Comparison of ENCODE assay signal across 9 mouse cellular contexts in the genomic region with DNA sequence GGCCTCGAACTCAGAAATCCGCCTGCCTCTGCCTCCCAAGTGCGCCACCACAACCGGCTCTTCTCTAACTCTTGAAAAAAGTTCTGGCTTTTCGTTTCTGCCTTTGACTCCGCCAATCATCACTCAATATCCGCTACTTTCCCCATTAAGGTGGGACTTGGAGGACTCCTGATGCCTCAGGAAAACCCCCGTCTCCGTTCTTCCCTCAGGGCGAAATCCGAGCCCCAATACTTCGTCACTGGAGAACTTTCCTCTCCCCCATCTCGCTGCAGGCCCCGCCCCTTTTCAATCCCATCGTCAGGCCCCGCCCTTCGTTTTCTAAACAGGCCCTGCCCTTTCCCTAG. TPM values are rescaled to one million over a fixed set of nuclear protein-coding genes. Genes with fewer than 3 reads are reported as not detected.
DNase-seq lines count a peak whose midpoint lies in the region; ATAC-seq and TF ChIP-seq lines count a peak whose summit lies in the region.
"Had no signal": no experiment of that assay in that cellular context is flagged by ENCODE, and none has a peak within 500 bp of the region (broad histone marks: within the 10 kb centered on the region; RNA-seq: fewer than 3 reads in every experiment).

No protein-coding gene starts in this region.

- H3K9me3 ChIP-seq in heart, embryonic 10.5 days, result no peaks in the 10 kb centered on the region
- H3K9me3 ChIP-seq in liver, embryonic 11.5 days (ENCODE audit: control insufficient read depth, low read length), result no peaks in the 10 kb centered on the region
- no peaks in the 10 kb centered on the region for H3K9me3 ChIP-seq in stomach, postnatal 0 days (ENCODE audit: control insufficient read depth, low read length)

- H3K36me3 ChIP-seq in heart, embryonic 10.5 days, result peaks cover 17% of the 10 kb centered on the region
- H3K36me3 ChIP-seq in thymus, adult 2 months (ENCODE audit: control insufficient read depth, insufficient read depth, low read length), result peaks cover 3% of the 10 kb centered on the region; the same call in 1 of the 2 replicates
- no peaks in the 10 kb centered on the region; the same call in 1 of the 2 replicates for H3K36me3 ChIP-seq in liver, embryonic 11.5 days (ENCODE audit: control insufficient read depth, insufficient read depth, low read length)
- peaks cover 4% of the 10 kb centered on the region; the same call in 1 of the 2 replicates for H3K36me3 ChIP-seq in stomach, postnatal 0 days (ENCODE audit: control insufficient read depth, insufficient read depth, low read length)

- H3K9ac ChIP-seq in liver, embryonic 11.5 days (ENCODE audit: low read depth, low read length), result no peak overlapping the region
- H3K9ac ChIP-seq in stomach, postnatal 0 days (ENCODE audit: low read length), result no peak overlapping the region; the same call in 1 of the 2 replicates

- no peaks in the 10 kb centered on the region for H3K27me3 ChIP-seq in heart, embryonic 10.5 days (ENCODE audit: insufficient read depth, poor library complexity, severe bottlenecking)
- H3K27me3 ChIP-seq in thymus, adult 2 months (ENCODE audit: control insufficient read depth, insufficient read depth, low read length), result no peaks in the 10 kb centered on the region
- no peaks in the 10 kb centered on the region; the same call in 1 of the 2 replicates for H3K27me3 ChIP-seq in liver, embryonic 11.5 days (replicated peaks; ENCODE audit: control insufficient read depth, insufficient read depth, low read length)
- H3K27me3 ChIP-seq in stomach, postnatal 0 days (ENCODE audit: control insufficient read depth, insufficient read depth, low read length), result no peaks in the 10 kb centered on the region

- H3K4me3 ChIP-seq in heart, embryonic 10.5 days, result peak overlapping the region; percentile 76
- peak overlapping the region; percentile 69 for H3K4me3 ChIP-seq in thymus, adult 2 months (ENCODE audit: control insufficient read depth, insufficient read depth, low read length)
- peak overlapping the region; percentile 79 for H3K4me3 ChIP-seq in liver, embryonic 11.5 days (ENCODE audit: low read depth, low read length)
- peak overlapping the region; percentile 87 for H3K4me3 ChIP-seq in stomach, postnatal 0 days (ENCODE audit: low read depth, low read length)

- peak overlapping the region; percentile 59 for H3K27ac ChIP-seq in heart, embryonic 10.5 days
- H3K27ac ChIP-seq in thymus, adult 2 months (ENCODE audit: control insufficient read depth, insufficient read depth, low read length), result peak overlapping the region; percentile 14; the same call in 1 of the 2 replicates
- peak overlapping the region; percentile 21; the same call in 1 of the 2 replicates for H3K27ac ChIP-seq in liver, embryonic 11.5 days (ENCODE audit: low read depth, low read length)
- peak overlapping the region; percentile 45 for H3K27ac ChIP-seq in stomach, postnatal 0 days (replicated peaks)

- TF ChIP-seq CTCF in thymus, adult 2 months (IDR thresholded peaks at IDR 0.05; ENCODE audit: borderline replicate concordance, control insufficient read depth, extremely low read depth, insufficient read depth, low read length, poor library complexity), result no peak
- no peak for TF ChIP-seq CTCF in stomach, postnatal 0 days (IDR thresholded peaks at IDR 0.05; ENCODE audit: low read depth)

- no peak for ATAC-seq in liver, embryonic 11.5 days (replicated peaks; ENCODE audit: low FRiP score)
- no peak for ATAC-seq in stomach, postnatal 0 days (ENCODE audit: low FRiP score, low TSS enrichment)

- TF ChIP-seq EP300 in stomach, postnatal 0 days (optimal IDR thresholded peaks at IDR 0.05), result no peak

- DNase-seq in heart, embryonic 10.5 days (ENCODE audit: low spot score), result no peak
- DNase-seq in heart, adult 8-10 months (ENCODE audit: low spot score), result no peak
- DNase-seq in thymus, adult 2 months, result no peak
- DNase-seq in thymus, adult 18-20 months, result no peak
- DNase-seq in liver, embryonic 11.5 days (ENCODE audit: low spot score), result no peak
- no peak for DNase-seq in stomach, postnatal 0 days (ENCODE audit: low spot score)
- DNase-seq in right cerebral cortex, postnatal 25 days, result no peak
- no peak for DNase-seq in cerebellum, adult 8-10 months

- H3K4me1 ChIP-seq in heart, embryonic 10.5 days, result no peaks in the 10 kb centered on the region
- peaks cover 13% of the 10 kb centered on the region for H3K4me1 ChIP-seq in thymus, adult 2 months (replicated peaks; ENCODE audit: control insufficient read depth, insufficient read depth, low read length)
- H3K4me1 ChIP-seq in liver, embryonic 11.5 days (replicated peaks; ENCODE audit: control insufficient read depth, insufficient read depth, low read length), result peaks cover 14% of the 10 kb centered on the region
- H3K4me1 ChIP-seq in stomach, postnatal 0 days (replicated peaks; ENCODE audit: control insufficient read depth, insufficient read depth), result no peaks in the 10 kb centered on the region

- TF ChIP-seq POLR2A in thymus, adult 2 months (IDR thresholded peaks at IDR 0.05; ENCODE audit: control insufficient read depth, extremely low read depth, insufficient read depth, low read length, poor library complexity), result 0 out of 2 replicates have a peak, but pooled peaks have one; percentile 29

- WGBS in heart, embryonic 10.5 days, result 14% methylated on average over 17 of the region's 17 CpGs
- 11% methylated on average over 17 of the region's 17 CpGs for WGBS in thymus, adult 2 months
- WGBS in liver, embryonic 11.5 days, result 9% methylated on average over 17 of the region's 17 CpGs
- WGBS in stomach, postnatal 0 days, result 9% methylated on average over 17 of the region's 17 CpGs

- H3K4me2 ChIP-seq in liver, embryonic 11.5 days, result peak overlapping the region; percentile 99
- H3K4me2 ChIP-seq in stomach, postnatal 0 days (replicated peaks; ENCODE audit: low read depth), result peak overlapping the region; percentile 98

RNA-seq across cellular contexts. Expression of gene Relb, which starts 1.1 kb away (rescaled TPM):
- 3.3 and 3.8 TPM in 2 replicates for polyA plus RNA-seq in heart, embryonic 10.5 days (2016; fragmentation: Nextera tagmentation; extraction: Ambion mirVana)
- 1 to 10 TPM; 6.4 to 9.2 (median 7.7) TPM for total RNA-seq in heart, adult 8-10 months (2022)
- 66.9 and 75.6 TPM in 2 replicates for polyA plus RNA-seq in thymus, adult 2 months (2012; rRNA removed)
- 2.0 and 2.3 TPM in 2 replicates for polyA plus RNA-seq in liver, embryonic 11.5 days (2014; fragmentation: Nextera tagmentation; extraction: Ambion mirVana)
- polyA plus RNA-seq in stomach, postnatal 0 days (2015; fragmentation: Nextera tagmentation; extraction: Ambion mirVana), result 7.3 and 8.7 TPM in 2 replicates

RNA-seq across cellular contexts. Expression of gene Clasrp, which starts 23.9 kb away (rescaled TPM):
- polyA plus RNA-seq in heart, embryonic 10.5 days (2016; fragmentation: Nextera tagmentation; extraction: Ambion mirVana), result 38.7 and 47.6 TPM in 2 replicates
- 10 to 100 TPM in 3 of 4 experiments, 1 to 10 TPM in 1; 9.6 to 16.8 (median 12.1) TPM for total RNA-seq in heart, adult 8-10 months (2022)
- polyA plus RNA-seq in thymus, adult 2 months (2012; rRNA removed), result 240 and 315 TPM in 2 replicates
- polyA plus RNA-seq in liver, embryonic 11.5 days (2014; fragmentation: Nextera tagmentation; extraction: Ambion mirVana), result 33.4 and 45.5 TPM in 2 replicates
- polyA plus RNA-seq in stomach, postnatal 0 days (2015; fragmentation: Nextera tagmentation; extraction: Ambion mirVana), result 19.0 and 21.5 TPM in 2 replicates

RNA-seq across cellular contexts. Expression of gene Clptm1, which starts 36.7 kb away (rescaled TPM):
- polyA plus RNA-seq in heart, embryonic 10.5 days (2016; fragmentation: Nextera tagmentation; extraction: Ambion mirVana), result 94.1 and 101 TPM in 2 replicates
- total RNA-seq in heart, adult 8-10 months (2022), result 10 to 100 TPM; 69.3 to 77.8 (median 72.6) TPM
- 136 and 142 TPM in 2 replicates for polyA plus RNA-seq in thymus, adult 2 months (2012; rRNA removed)
- polyA plus RNA-seq in liver, embryonic 11.5 days (2014; fragmentation: Nextera tagmentation; extraction: Ambion mirVana), result 89.9 and 94.9 TPM in 2 replicates
- polyA plus RNA-seq in stomach, postnatal 0 days (2015; fragmentation: Nextera tagmentation; extraction: Ambion mirVana), result 55.0 and 65.1 TPM in 2 replicates

RNA-seq across cellular contexts. Expression of gene Apoc2, which starts 49.6 kb away (rescaled TPM):
- polyA plus RNA-seq in heart, embryonic 10.5 days (2016; fragmentation: Nextera tagmentation; extraction: Ambion mirVana), result 10.8 TPM in 1 of 2 replicates, not detected in the other
- total RNA-seq in heart, adult 8-10 months (2022), result under 1 TPM in 1 of 4 experiments, not detected in 3; 0.92 TPM
- 6.7 and 7.1 TPM in 2 replicates for polyA plus RNA-seq in thymus, adult 2 months (2012; rRNA removed)
- polyA plus RNA-seq in liver, embryonic 11.5 days (2014; fragmentation: Nextera tagmentation; extraction: Ambion mirVana), result 235 and 244 TPM in 2 replicates
- 8.7 and 10.7 TPM in 2 replicates for polyA plus RNA-seq in stomach, postnatal 0 days (2015; fragmentation: Nextera tagmentation; extraction: Ambion mirVana)
- total RNA-seq: layer of hippocampus, postnatal 25 days had no signal

RNA-seq across cellular contexts. Expression of gene Gemin7, which starts 50.8 kb away (rescaled TPM):
- 149 and 182 TPM in 2 replicates for polyA plus RNA-seq in heart, embryonic 10.5 days (2016; fragmentation: Nextera tagmentation; extraction: Ambion mirVana)
- total RNA-seq in heart, adult 8-10 months (2022), result 10 to 100 TPM; 44.9 to 65.4 (median 52.1) TPM
- 121 and 130 TPM in 2 replicates for polyA plus RNA-seq in thymus, adult 2 months (2012; rRNA removed)
- polyA plus RNA-seq in liver, embryonic 11.5 days (2014; fragmentation: Nextera tagmentation; extraction: Ambion mirVana), result 133 and 142 TPM in 2 replicates
- polyA plus RNA-seq in stomach, postnatal 0 days (2015; fragmentation: Nextera tagmentation; extraction: Ambion mirVana), result 108 and 114 TPM in 2 replicates
